Mouse (Mus musculus) NIH3T3 (cell line): ENCODE measurements around the gene Nkx1-1.

Experiments
- DNase-seq: peaks from one replicate; pipeline ENCODE4 v3.0.0-alpha.2; 2012; ENCODE audit warnings: low read depth

Gene Nkx1-1

GRCm38 (mm10) chr5:33433201-33434138, at the start of gene Nkx1-1:
Gene Nkx1-1 (minus strand): TSS chr5:33433976.
- no peak for DNase-seq

- DNase-seq: no peak
Observed at GRCm38 (mm10) chr5:33481318-33481685, 47.5 kb upstream of the Nkx1-1 start.

- DNase-seq: no peak
Observed at GRCm38 (mm10) chr5:33480582-33481317, 47.0 kb upstream of the Nkx1-1 start.

- no peak for DNase-seq
Observed at GRCm38 (mm10) chr5:33465464-33465863, 31.7 kb upstream of the Nkx1-1 start.

- no peak for DNase-seq
Observed at GRCm38 (mm10) chr5:33464390-33464789, 30.6 kb upstream of the Nkx1-1 start.

- DNase-seq: no peak
Observed at GRCm38 (mm10) chr5:33459111-33459510, 25.3 kb upstream of the Nkx1-1 start.

- DNase-seq: no peak
Observed at GRCm38 (mm10) chr5:33458132-33458622, 24.4 kb upstream of the Nkx1-1 start.

- DNase-seq: no peak
Observed at GRCm38 (mm10) chr5:33455737-33456136, 22.0 kb upstream of the Nkx1-1 start.

- no peak for DNase-seq
Observed at GRCm38 (mm10) chr5:33443794-33444193, 10.0 kb upstream of the Nkx1-1 start.

GRCm38 (mm10) chr5:33442927-33443710, 9.3 kb upstream of the Nkx1-1 start:
- DNase-seq: peak; percentile 52

- DNase-seq: peak; percentile 93
Observed at GRCm38 (mm10) chr5:33438214-33438613, 4.4 kb upstream of the Nkx1-1 start.

- DNase-seq: no peak
Observed at GRCm38 (mm10) chr5:33435941-33436340, 2.2 kb upstream of the Nkx1-1 start.

- DNase-seq: no peak
Observed at GRCm38 (mm10) chr5:33435151-33435550, 1.4 kb upstream of the Nkx1-1 start.

- no peak for DNase-seq
Observed at GRCm38 (mm10) chr5:33434141-33434780, 485 bp upstream of the Nkx1-1 start.

GRCm38 (mm10) chr5:33432057-33432935, 1.5 kb downstream of the Nkx1-1 start:
- no peak for DNase-seq

GRCm38 (mm10) chr5:33431173-33432005, 2.4 kb downstream of the Nkx1-1 start:
- DNase-seq: no peak

GRCm38 (mm10) chr5:33430511-33431172, 3.1 kb downstream of the Nkx1-1 start:
- no peak for DNase-seq

- no peak for DNase-seq
Observed at GRCm38 (mm10) chr5:33430106-33430505, 3.7 kb downstream of the Nkx1-1 start.

- DNase-seq: peak; percentile 4
Observed at GRCm38 (mm10) chr5:33427461-33427860, 6.3 kb downstream of the Nkx1-1 start.
